Mouse (Mus musculus) megakaryocyte-erythroid progenitor cell, adult 5-6 weeks (primary cell): Measurements from ENCODE around the gene Tctex1d1. TPM values are rescaled to one million over a fixed set of nuclear protein-coding genes. Genes with fewer than 3 reads are reported as not detected.

Experiments
- ATAC-seq: replicated peaks from 2 replicates; pipeline ENCODE4 v1.8.0; 2016; ENCODE audit warnings: mild to moderate bottlenecking, inconsistent platforms; ENCODE audit not compliant: severe bottlenecking, poor library complexity, low FRiP score, low TSS enrichment
- total RNA-seq, 2 experiments: library from RNA; stranded (forward) in 1 of 2; stranded (reverse) in 1 of 2; fragments of 200-1000, 215-1000 nt in 1 of 2; fragments of >200 nt in 1 of 2; fragmentation: Nextera tagmentation in 1 of 2; gene quantifications; 2 replicates each; pipeline ENCODE4 v1.2.3; 2014 to 2017

The Tctex1d1 gene
- total RNA-seq (2014; fragmentation: Nextera tagmentation), result not detected in 2 replicates
- total RNA-seq (2017), result not detected in 2 replicates

GRCm38 (mm10) chr4:102978440-102978839, at the start of gene Tctex1d1:
Gene Tctex1d1, plus strand, starts transcription at chr4:102978606.
- ATAC-seq, result peak; percentile 45; the same call in 1 of the 2 replicates

GRCm38 (mm10) chr4:102929491-102929890, 48.9 kb upstream of the Tctex1d1 start:
- no peak for ATAC-seq

GRCm38 (mm10) chr4:102930679-102931078, 47.7 kb upstream of the Tctex1d1 start:
- no peak for ATAC-seq

GRCm38 (mm10) chr4:102940266-102940665, 38.1 kb upstream of the Tctex1d1 start:
- no peak for ATAC-seq

- no peak for ATAC-seq
These were observed 37.7 kb upstream of the Tctex1d1 start for GRCm38 (mm10) chr4:102940738-102941137.

- ATAC-seq, result no peak
These were observed 34.1 kb upstream of the Tctex1d1 start for GRCm38 (mm10) chr4:102944325-102944724.

- no peak for ATAC-seq
These were observed 25.9 kb upstream of the Tctex1d1 start for GRCm38 (mm10) chr4:102952476-102952875.

- peak; percentile 37; the same call in 1 of the 2 replicates for ATAC-seq
These were observed 23.0 kb upstream of the Tctex1d1 start for GRCm38 (mm10) chr4:102955294-102955956.

- no peak for ATAC-seq
These were observed 19.0 kb upstream of the Tctex1d1 start for GRCm38 (mm10) chr4:102959409-102959808.

GRCm38 (mm10) chr4:102964174-102964573, 14.2 kb upstream of the Tctex1d1 start:
- ATAC-seq, result no peak

- ATAC-seq, result no peak
These were observed 10.6 kb upstream of the Tctex1d1 start for GRCm38 (mm10) chr4:102967811-102968210.

GRCm38 (mm10) chr4:102969599-102969998, 8.8 kb upstream of the Tctex1d1 start:
- no peak for ATAC-seq

GRCm38 (mm10) chr4:102971159-102971558, 7.2 kb upstream of the Tctex1d1 start:
- ATAC-seq, result no peak

- ATAC-seq, result no peak
These were observed 6.3 kb upstream of the Tctex1d1 start for GRCm38 (mm10) chr4:102972071-102972470.

GRCm38 (mm10) chr4:102974172-102974571, 4.2 kb upstream of the Tctex1d1 start:
- ATAC-seq, result no peak

GRCm38 (mm10) chr4:102976290-102977275, 1.8 kb upstream of the Tctex1d1 start:
- no peak for ATAC-seq

GRCm38 (mm10) chr4:102977778-102978321, 556 bp upstream of the Tctex1d1 start:
- no peak for ATAC-seq

- ATAC-seq, result peak; percentile 81
These were observed 979 bp downstream of the Tctex1d1 start for GRCm38 (mm10) chr4:102979385-102979784.

- ATAC-seq, result no peak
These were observed 3.3 kb downstream of the Tctex1d1 start for GRCm38 (mm10) chr4:102981709-102982108.

- peak; percentile 62; the same call in 1 of the 2 replicates for ATAC-seq
These were observed 7.8 kb downstream of the Tctex1d1 start for GRCm38 (mm10) chr4:102986173-102986572.
